Mouse (Mus musculus): Measurements from ENCODE around the gene Pabpc4. TPM values are rescaled to one million over a fixed set of nuclear protein-coding genes. Genes with fewer than 3 reads are reported as not detected.

The Pabpc4 gene
- polyA plus RNA-seq, 1 experiment = 221 TPM

DNA sequence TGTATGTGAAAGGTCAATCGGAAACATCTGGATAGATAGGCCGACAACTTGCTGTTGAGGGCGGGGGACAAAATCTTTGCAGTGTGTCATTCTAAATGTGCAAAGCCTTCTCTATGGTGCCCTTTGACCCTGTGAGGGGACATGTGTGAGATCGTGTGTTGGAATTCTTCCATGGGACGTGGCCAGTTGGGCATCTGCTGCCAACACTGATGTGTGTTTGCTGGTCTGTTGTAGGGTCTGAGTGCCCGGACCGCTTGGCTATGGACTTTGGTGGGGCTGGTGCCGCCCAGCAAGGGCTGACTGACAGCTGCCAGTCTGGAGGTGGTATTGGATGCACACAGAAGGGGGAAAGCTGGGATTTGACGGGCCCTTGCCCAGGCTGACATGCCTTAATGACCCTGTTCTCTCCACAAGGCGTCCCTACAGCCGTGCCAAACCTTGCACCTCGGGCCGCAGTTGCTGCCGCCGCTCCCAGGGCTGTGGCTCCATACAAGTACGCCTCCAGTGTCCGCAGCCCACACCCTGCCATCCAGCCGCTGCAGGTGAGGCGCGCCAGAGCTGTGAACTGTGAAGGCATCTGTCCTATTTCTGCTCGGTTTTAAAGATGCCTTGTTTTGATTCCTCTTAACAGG is 33.5 kb downstream of the Pabpc4 start:
- H3K4me3 ChIP-seq (ENCODE audit: low read depth, low read length) = no peak overlapping the region

DNA sequence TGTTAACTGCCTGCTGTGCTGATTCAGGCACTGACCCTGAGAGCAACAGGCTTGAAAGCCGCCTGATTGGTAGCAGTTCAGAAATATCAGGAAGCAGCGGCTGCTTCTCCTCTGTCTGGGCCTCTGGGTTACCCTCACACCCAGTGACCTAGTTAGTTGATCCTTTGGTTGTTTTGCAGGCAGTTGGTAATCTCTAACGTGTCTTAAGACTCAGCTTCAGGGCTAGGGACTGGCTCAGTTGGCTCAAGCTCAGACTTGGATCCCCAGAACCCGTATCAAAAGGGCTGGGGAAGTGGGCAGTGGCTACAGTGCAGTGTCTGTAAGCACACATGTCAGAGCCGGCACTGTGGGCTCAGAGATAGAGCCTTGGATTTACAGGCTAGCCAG is 34.0 kb downstream of the Pabpc4 start:
- no peak for TF ChIP-seq CTCF (IDR thresholded peaks at IDR 0.05; ENCODE audit: low read depth, low read length)
- TF ChIP-seq POLR2A (IDR thresholded peaks at IDR 0.05; ENCODE audit: insufficient read depth, low read length) = no peak
- TF ChIP-seq EP300 (IDR thresholded peaks at IDR 0.05; ENCODE audit: insufficient read depth, low read depth, low read length) = no peak
- Histone ChIP-seq H3K4me1 (ENCODE audit: control insufficient read depth, insufficient read depth, low read length) (no peaks in the 10 kb centered on the region), H3K9ac (ENCODE audit: low read depth, poor library complexity, severe bottlenecking) (no peak overlapping the region), H3K4me3 (ENCODE audit: low read depth, low read length) (no peak overlapping the region), H3K9me3 (replicated peaks; ENCODE audit: control insufficient read depth, insufficient read depth, low read length, poor library complexity, severe bottlenecking) (no peaks in the 10 kb centered on the region), H3K27me3 (ENCODE audit: control insufficient read depth, insufficient read depth, low read length, poor library complexity, severe bottlenecking) (no peaks in the 10 kb centered on the region), H3K36me3 (ENCODE audit: control insufficient read depth, insufficient read depth, low read length, poor library complexity, severe bottlenecking) (peaks cover 83% of the 10 kb centered on the region), H3K27ac (ENCODE audit: insufficient read depth, low read length) (no peak overlapping the region)

More for the DNA sequence above, 33.5 kb downstream of the Pabpc4 start:
- H3K4me1 ChIP-seq (ENCODE audit: control insufficient read depth, insufficient read depth, low read length) = no peaks in the 10 kb centered on the region
- H3K27ac ChIP-seq (ENCODE audit: insufficient read depth, low read length) = no peak overlapping the region
- H3K36me3 ChIP-seq (ENCODE audit: control insufficient read depth, insufficient read depth, low read length, poor library complexity, severe bottlenecking) = peaks cover 85% of the 10 kb centered on the region
- no peaks in the 10 kb centered on the region for H3K27me3 ChIP-seq (ENCODE audit: control insufficient read depth, insufficient read depth, low read length, poor library complexity, severe bottlenecking)
- TF ChIP-seq CTCF (IDR thresholded peaks at IDR 0.05; ENCODE audit: low read depth, low read length) (no peak), POLR2A (IDR thresholded peaks at IDR 0.05; ENCODE audit: insufficient read depth, low read length) (no peak), EP300 (IDR thresholded peaks at IDR 0.05; ENCODE audit: insufficient read depth, low read depth, low read length) (no peak)
- no peaks in the 10 kb centered on the region for H3K9me3 ChIP-seq (replicated peaks; ENCODE audit: control insufficient read depth, insufficient read depth, low read length, poor library complexity, severe bottlenecking)
- no peak overlapping the region for H3K9ac ChIP-seq (ENCODE audit: low read depth, poor library complexity, severe bottlenecking)

DNA sequence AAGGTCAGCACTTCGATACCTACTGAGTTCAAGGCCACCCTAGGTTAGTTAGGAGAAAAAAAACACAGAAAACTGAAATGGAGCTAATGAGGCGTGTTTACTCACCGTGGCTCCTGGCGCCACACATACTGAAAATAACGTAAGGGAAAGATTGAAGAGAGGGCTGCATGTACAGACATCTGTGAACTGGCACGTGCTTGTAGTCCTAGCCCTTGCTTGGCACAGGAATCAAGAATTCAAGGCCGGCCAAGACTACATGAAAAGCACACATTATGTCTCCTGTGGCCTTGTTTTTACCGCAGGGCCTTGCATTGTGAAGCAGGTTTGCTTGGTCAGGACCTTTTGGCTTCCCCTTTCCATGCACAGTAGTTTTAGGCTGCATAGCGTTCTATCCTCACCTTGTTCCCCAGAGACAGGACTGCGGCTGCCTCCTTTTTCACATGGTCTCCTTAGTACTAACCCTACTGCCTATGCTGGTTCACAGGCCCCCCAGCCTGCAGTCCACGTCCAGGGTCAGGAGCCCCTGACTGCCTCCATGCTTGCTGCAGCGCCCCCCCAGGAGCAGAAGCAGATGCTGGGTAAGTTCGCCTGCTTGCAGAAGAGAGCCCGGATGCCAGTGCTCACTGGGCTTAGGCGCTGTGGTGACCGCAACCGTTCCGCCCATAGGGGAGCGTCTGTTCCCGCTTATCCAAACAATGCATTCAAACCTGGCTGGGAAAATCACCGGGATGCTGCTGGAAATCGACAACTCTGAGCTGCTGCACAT is 35.2 kb downstream of the Pabpc4 start:
- no peak for TF ChIP-seq POLR2A (IDR thresholded peaks at IDR 0.05; ENCODE audit: insufficient read depth, low read length)
- TF ChIP-seq CTCF (IDR thresholded peaks at IDR 0.05; ENCODE audit: low read depth, low read length) = no peak
- no peak for TF ChIP-seq EP300 (IDR thresholded peaks at IDR 0.05; ENCODE audit: insufficient read depth, low read depth, low read length)
- H3K9me3 ChIP-seq (replicated peaks; ENCODE audit: control insufficient read depth, insufficient read depth, low read length, poor library complexity, severe bottlenecking) = no peaks in the 10 kb centered on the region
- H3K4me1 ChIP-seq (ENCODE audit: control insufficient read depth, insufficient read depth, low read length) = no peaks in the 10 kb centered on the region
- no peak overlapping the region for H3K27ac ChIP-seq (ENCODE audit: insufficient read depth, low read length)
- H3K9ac ChIP-seq (ENCODE audit: low read depth, poor library complexity, severe bottlenecking) = no peak overlapping the region
- no peaks in the 10 kb centered on the region for H3K27me3 ChIP-seq (ENCODE audit: control insufficient read depth, insufficient read depth, low read length, poor library complexity, severe bottlenecking)
- H3K4me3 ChIP-seq (ENCODE audit: low read depth, low read length) = no peak overlapping the region
- H3K36me3 ChIP-seq (ENCODE audit: control insufficient read depth, insufficient read depth, low read length, poor library complexity, severe bottlenecking) = peaks cover 76% of the 10 kb centered on the region

DNA sequence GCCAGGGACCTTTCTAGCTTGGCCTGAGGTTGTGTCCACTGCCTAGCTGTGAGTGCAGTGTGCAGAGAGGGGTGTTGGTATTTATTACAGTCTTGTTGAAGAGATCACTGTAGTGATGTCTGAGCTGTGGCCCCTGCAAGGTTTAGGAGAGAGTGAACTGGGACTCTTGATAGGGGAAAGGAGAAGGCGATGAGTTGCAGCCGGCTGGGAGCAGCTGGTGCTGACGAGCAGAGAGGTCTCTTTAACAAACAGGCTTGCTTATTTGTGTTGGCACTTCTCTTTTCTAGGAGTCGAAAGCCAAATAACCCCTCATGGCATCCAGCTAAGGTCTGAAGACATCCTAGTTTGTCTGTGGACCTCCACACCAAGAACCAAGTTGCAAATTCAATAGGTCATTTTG is 36.1 kb downstream of the Pabpc4 start:
- no peak overlapping the region for H3K9ac ChIP-seq (ENCODE audit: low read depth, poor library complexity, severe bottlenecking)
- peaks cover 76% of the 10 kb centered on the region for H3K36me3 ChIP-seq (ENCODE audit: control insufficient read depth, insufficient read depth, low read length, poor library complexity, severe bottlenecking)
- no peaks in the 10 kb centered on the region for H3K4me1 ChIP-seq (ENCODE audit: control insufficient read depth, insufficient read depth, low read length)
- peaks cover under 1% of the 10 kb centered on the region; the same call in 1 of the 2 replicates for H3K9me3 ChIP-seq (replicated peaks; ENCODE audit: control insufficient read depth, insufficient read depth, low read length, poor library complexity, severe bottlenecking)
- H3K27me3 ChIP-seq (ENCODE audit: control insufficient read depth, insufficient read depth, low read length, poor library complexity, severe bottlenecking) = no peaks in the 10 kb centered on the region
- TF ChIP-seq POLR2A (IDR thresholded peaks at IDR 0.05; ENCODE audit: insufficient read depth, low read length) (no peak), EP300 (IDR thresholded peaks at IDR 0.05; ENCODE audit: insufficient read depth, low read depth, low read length) (no peak), CTCF (IDR thresholded peaks at IDR 0.05; ENCODE audit: low read depth, low read length) (no peak)
- H3K27ac ChIP-seq (ENCODE audit: insufficient read depth, low read length) = no peak overlapping the region
- H3K4me3 ChIP-seq (ENCODE audit: low read depth, low read length) = no peak overlapping the region

DNA sequence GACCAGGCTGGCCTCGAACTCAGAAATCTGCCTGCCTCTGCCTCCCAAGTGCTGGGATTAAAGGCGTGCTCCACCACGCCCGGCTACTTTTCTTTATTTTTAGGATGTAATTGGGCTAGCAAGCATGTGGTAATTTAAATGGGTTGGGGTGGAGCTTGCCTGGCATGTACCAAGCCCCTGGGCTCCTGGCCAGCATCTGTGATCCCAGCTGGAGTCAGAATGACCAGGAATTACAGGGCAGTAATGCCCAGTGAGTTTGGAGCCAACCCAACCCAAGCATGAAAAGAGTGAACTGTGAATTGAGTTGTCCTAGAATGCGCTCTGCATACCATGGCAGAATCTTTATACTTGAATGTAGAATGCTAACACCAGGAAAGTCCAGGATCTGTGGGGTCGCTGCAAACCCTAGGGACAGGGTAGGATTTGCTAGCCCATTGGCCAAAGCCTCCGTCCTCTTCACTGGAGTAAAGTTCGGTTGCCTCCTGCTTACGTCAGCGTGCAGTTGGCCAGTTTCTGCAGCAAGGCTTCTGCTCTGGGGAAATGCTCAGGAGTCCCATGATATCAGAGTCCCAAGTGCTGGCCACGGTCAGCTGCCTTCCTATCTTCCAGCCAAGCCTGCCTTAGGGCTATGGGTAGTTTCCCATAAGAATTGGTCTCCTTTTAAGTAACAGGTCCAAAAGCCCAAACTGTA is 37.0 kb downstream of the Pabpc4 start:
- H3K27ac ChIP-seq (ENCODE audit: insufficient read depth, low read length) = no peak overlapping the region
- peaks cover 6% of the 10 kb centered on the region for H3K9me3 ChIP-seq (replicated peaks; ENCODE audit: control insufficient read depth, insufficient read depth, low read length, poor library complexity, severe bottlenecking)
- no peak overlapping the region for H3K4me3 ChIP-seq (ENCODE audit: low read depth, low read length)
- no peak overlapping the region for H3K9ac ChIP-seq (ENCODE audit: low read depth, poor library complexity, severe bottlenecking)
- TF ChIP-seq POLR2A (IDR thresholded peaks at IDR 0.05; ENCODE audit: insufficient read depth, low read length) = no peak
- H3K27me3 ChIP-seq (ENCODE audit: control insufficient read depth, insufficient read depth, low read length, poor library complexity, severe bottlenecking) = no peaks in the 10 kb centered on the region
- no peaks in the 10 kb centered on the region for H3K4me1 ChIP-seq (ENCODE audit: control insufficient read depth, insufficient read depth, low read length)
- H3K36me3 ChIP-seq (ENCODE audit: control insufficient read depth, insufficient read depth, low read length, poor library complexity, severe bottlenecking) = peaks cover 67% of the 10 kb centered on the region

DNA sequence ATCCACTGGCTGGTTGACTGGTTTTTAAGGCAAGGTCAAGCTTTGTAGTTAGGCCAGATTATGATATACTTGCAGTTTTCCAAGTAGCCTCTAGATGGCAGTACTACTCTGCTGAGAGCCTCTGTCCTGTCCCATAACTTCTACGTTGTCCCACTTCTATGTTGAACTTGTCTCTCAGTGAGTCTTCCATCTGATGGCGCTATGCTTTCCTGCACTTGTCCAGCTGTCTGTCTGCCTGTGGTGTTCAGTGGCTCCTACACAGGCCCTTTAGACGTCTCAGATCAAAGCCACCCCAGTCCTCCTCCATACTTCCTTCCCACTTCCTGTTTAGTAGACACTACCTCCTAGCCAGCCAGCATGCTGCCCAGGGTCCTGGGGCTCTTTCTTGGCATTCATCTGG is 43.6 kb downstream of the Pabpc4 start:
- TF ChIP-seq CTCF (IDR thresholded peaks at IDR 0.05; ENCODE audit: low read depth, low read length) = peak; percentile 42
- no peak for TF ChIP-seq POLR2A (IDR thresholded peaks at IDR 0.05; ENCODE audit: insufficient read depth, low read length)
- Histone ChIP-seq H3K9ac (ENCODE audit: low read depth, poor library complexity, severe bottlenecking) (no peak overlapping the region), H3K36me3 (ENCODE audit: control insufficient read depth, insufficient read depth, low read length, poor library complexity, severe bottlenecking) (peaks cover 15% of the 10 kb centered on the region), H3K4me3 (ENCODE audit: low read depth, low read length) (no peak overlapping the region), H3K27ac (ENCODE audit: insufficient read depth, low read length) (no peak overlapping the region), H3K4me1 (ENCODE audit: control insufficient read depth, insufficient read depth, low read length) (no peaks in the 10 kb centered on the region), H3K9me3 (replicated peaks; ENCODE audit: control insufficient read depth, insufficient read depth, low read length, poor library complexity, severe bottlenecking) (peaks cover 6% of the 10 kb centered on the region), H3K27me3 (ENCODE audit: control insufficient read depth, insufficient read depth, low read length, poor library complexity, severe bottlenecking) (no peaks in the 10 kb centered on the region)

Data from ES-Bruce4 (cell line).